In genomic region chr14:28030870-28031269, GRCm38 (mm10) we compare ENCODE assay signal across 19 mouse cellular contexts.
A peak's percentile ranks its signal among the peaks of the same experiment; 100 is the strongest.
DNase-seq lines count a peak whose midpoint lies in the region; ATAC-seq and TF ChIP-seq lines count a peak whose summit lies in the region.
"Had no signal": no experiment of that assay in that cellular context is flagged by ENCODE, and none has a peak within 500 bp of the region (broad histone marks: within the 10 kb centered on the region; RNA-seq: fewer than 3 reads in every experiment).

No protein-coding gene starts in this region.

- WGBS in kidney, adult 2 months: 61% methylated on average over 1 of the region's 1 CpGs
- WGBS in liver, embryonic 11.5 days: 57% methylated on average over 1 of the region's 1 CpGs

- DNase-seq in adrenal gland, adult 8-10 months: peak; percentile 1
- DNase-seq in adrenal gland, postnatal 25 days: no peak
- peak; percentile 45 for DNase-seq in kidney, adult 2 months
- no peak for DNase-seq in kidney, adult 18-20 months
- peak; percentile 41 for DNase-seq in retina, postnatal 1 day
- no peak for DNase-seq in retina, embryonic 14.5 days (ENCODE audit: low spot score)
- peak; percentile 31 for DNase-seq in telencephalon, adult 2 months (ENCODE audit: low read depth, low spot score)
- DNase-seq in liver, embryonic 11.5 days (ENCODE audit: low spot score): no peak
- DNase-seq: cerebellum, adult 11-12 months; gastrocnemius, postnatal 10 days; heart, postnatal 4 days; liver; right cerebral cortex, postnatal 25 days; thymus, postnatal 14 days had no signal

- no peaks in the 10 kb centered on the region for H3K4me1 ChIP-seq in kidney, adult 2 months (ENCODE audit: control insufficient read depth, insufficient read depth, low read length)
- no peaks in the 10 kb centered on the region for H3K4me1 ChIP-seq in liver, embryonic 11.5 days (replicated peaks; ENCODE audit: control insufficient read depth, insufficient read depth, low read length)
- H3K4me1 ChIP-seq: midbrain, embryonic 15.5 days had no signal

- no peak overlapping the region for H3K27ac ChIP-seq in kidney, adult 2 months (ENCODE audit: insufficient read depth, low read depth, low read length)
- no peak overlapping the region for H3K27ac ChIP-seq in liver, embryonic 11.5 days (ENCODE audit: low read depth, low read length)
- H3K27ac ChIP-seq: kidney, postnatal 0 days; left cerebral cortex, adult 2 months; midbrain, embryonic 15.5 days had no signal

- H3K9me3 ChIP-seq in liver, embryonic 11.5 days (ENCODE audit: control insufficient read depth, low read length): no peaks in the 10 kb centered on the region
- H3K9me3 ChIP-seq: midbrain, embryonic 15.5 days had no signal

- H3K4me3 ChIP-seq in kidney, adult 2 months (ENCODE audit: insufficient read depth, low read depth, low read length): no peak overlapping the region
- H3K4me3 ChIP-seq in liver, embryonic 11.5 days (ENCODE audit: low read depth, low read length): no peak overlapping the region
- H3K4me3 ChIP-seq: erythroblast, embryonic 14.5 days; left cerebral cortex, adult 2 months; midbrain, embryonic 15.5 days had no signal

- no peak for TF ChIP-seq POLR2A in kidney, adult 2 months (IDR thresholded peaks at IDR 0.05; ENCODE audit: low read depth, low read length)

- no peak for ATAC-seq in liver, embryonic 11.5 days (replicated peaks; ENCODE audit: low FRiP score)
- ATAC-seq: midbrain, embryonic 15.5 days had no signal

- no peaks in the 10 kb centered on the region for H3K27me3 ChIP-seq in kidney, adult 2 months (replicated peaks; ENCODE audit: control insufficient read depth, insufficient read depth, low read length)
- no peaks in the 10 kb centered on the region for H3K27me3 ChIP-seq in liver, embryonic 11.5 days (replicated peaks; ENCODE audit: control insufficient read depth, insufficient read depth, low read length)
- H3K27me3 ChIP-seq: midbrain, embryonic 15.5 days had no signal

- H3K4me2 ChIP-seq in liver, embryonic 11.5 days: no peak overlapping the region
- H3K4me2 ChIP-seq: heart, embryonic 11.5 days; midbrain, embryonic 15.5 days had no signal

- H3K9ac ChIP-seq in liver, embryonic 11.5 days (ENCODE audit: low read depth, low read length): no peak overlapping the region
- H3K9ac ChIP-seq: midbrain, embryonic 15.5 days had no signal

- H3K36me3 ChIP-seq in kidney, adult 2 months (ENCODE audit: control insufficient read depth, insufficient read depth, low read length): no peaks in the 10 kb centered on the region
- no peaks in the 10 kb centered on the region for H3K36me3 ChIP-seq in liver, embryonic 11.5 days (ENCODE audit: control insufficient read depth, insufficient read depth, low read length)
- H3K36me3 ChIP-seq: midbrain, embryonic 15.5 days had no signal

- TF ChIP-seq CTCF in kidney, adult 2 months (conservative IDR thresholded peaks at IDR 0.05; ENCODE audit: insufficient read depth, insufficient read length, low read depth, low read length): no peak

Comparison
In these comparisons a context has a peak if more than half of its experiments do, and no peak if none do; other contexts are left out.
1. DNase-seq: peak in adrenal gland, adult 8-10 months (single experiment), kidney, adult 2 months (single experiment), retina, postnatal 1 day (single experiment) and telencephalon, adult 2 months (single experiment); none in adrenal gland, postnatal 25 days (single experiment), kidney, adult 18-20 months (single experiment), retina, embryonic 14.5 days (single experiment) and liver, embryonic 11.5 days (single experiment).